Mouse (Mus musculus): ENCODE measurements at regions not wholly inside any gene's neighbourhood (a gene's known extent, or its start where the extent isn't known, plus 50 kb on each side); places are given as distances from the start of the nearest gene placed in this dataset.

GRCm38 (mm10) chr2:172726701-172727100 lies 177.3 kb downstream of the Tfap2c start:
- Histone ChIP-seq H3K36me3 (replicated peaks; ENCODE audit: control insufficient read depth, insufficient read depth, low read depth) (no peaks in the 10 kb centered on the region), H3K9me3 (ENCODE audit: control insufficient read depth, low read length) (no peaks in the 10 kb centered on the region), H3K9ac (replicated peaks) (no peak overlapping the region), H3K4me3 (ENCODE audit: insufficient read depth in 1 of 2, low read depth in 2 of 2, low read length in 2 of 2) (no peak overlapping the region), H3K27ac (no peak overlapping the region), H3K27me3 (ENCODE audit: control insufficient read depth, insufficient read depth, low read length) (peaks cover 49% of the 10 kb centered on the region), H3K4me1 (replicated peaks; ENCODE audit: control insufficient read depth in 2 of 2, insufficient read depth in 2 of 2, low read length in 1 of 2) (no peaks in the 10 kb centered on the region), H3K4me2 (ENCODE audit: low read depth) (no peak overlapping the region)
- TF ChIP-seq EP300 (IDR thresholded peaks at IDR 0.05; ENCODE audit: low read depth) (no peak), CTCF (IDR thresholded peaks at IDR 0.05; ENCODE audit: low read depth) (no peak)
- no peak for DNase-seq (ENCODE audit: low read depth in 3 of 3, low spot score in 3 of 3)
- no peak for ATAC-seq (ENCODE audit: insufficient read depth)
- WGBS (ENCODE audit: insufficient replicate concordance): 6% methylated on average over 13 of the region's 13 CpGs

- Histone ChIP-seq H3K27ac (no peak overlapping the region), H3K4me2 (ENCODE audit: low read depth) (no peak overlapping the region), H3K27me3 (ENCODE audit: control insufficient read depth, insufficient read depth, low read length) (peaks cover 58% of the 10 kb centered on the region), H3K4me3 (ENCODE audit: insufficient read depth in 1 of 2, low read depth in 2 of 2, low read length in 2 of 2) (no peak overlapping the region), H3K9ac (replicated peaks) (no peak overlapping the region), H3K36me3 (replicated peaks; ENCODE audit: control insufficient read depth, insufficient read depth, low read depth) (no peaks in the 10 kb centered on the region), H3K9me3 (ENCODE audit: control insufficient read depth, low read length) (no peaks in the 10 kb centered on the region), H3K4me1 (replicated peaks; ENCODE audit: control insufficient read depth in 2 of 2, insufficient read depth in 2 of 2, low read length in 1 of 2) (no peaks in the 10 kb centered on the region)
- no peak for DNase-seq (ENCODE audit: low read depth in 3 of 3, low spot score in 3 of 3)
- no peak for TF ChIP-seq CTCF (IDR thresholded peaks at IDR 0.05; ENCODE audit: low read depth)
- TF ChIP-seq EP300 (IDR thresholded peaks at IDR 0.05; ENCODE audit: low read depth): no peak
- 37% methylated on average over 10 of the region's 10 CpGs for WGBS (ENCODE audit: insufficient replicate concordance)
- ATAC-seq (ENCODE audit: insufficient read depth): no peak
Measured at GRCm38 (mm10) chr2:172727576-172727975, 178.2 kb downstream of the Tfap2c start.

GRCm38 (mm10) chr2:172728240-172728821 lies 178.9 kb downstream of the Tfap2c start:
- H3K27ac ChIP-seq: no peak overlapping the region
- H3K27me3 ChIP-seq (ENCODE audit: control insufficient read depth, insufficient read depth, low read length): peaks cover 63% of the 10 kb centered on the region
- H3K4me3 ChIP-seq (ENCODE audit: insufficient read depth in 1 of 2, low read depth in 2 of 2, low read length in 2 of 2): peak overlapping the region in 1 of 2 experiments; percentile 1; a peak in 1 of 4 replicates
- peak overlapping the region; percentile 47 for H3K4me2 ChIP-seq (ENCODE audit: low read depth)
- TF ChIP-seq CTCF (IDR thresholded peaks at IDR 0.05; ENCODE audit: low read depth): no peak
- H3K9ac ChIP-seq (replicated peaks): no peak overlapping the region
- H3K9me3 ChIP-seq (ENCODE audit: control insufficient read depth, low read length): no peaks in the 10 kb centered on the region
- DNase-seq (ENCODE audit: low read depth in 3 of 3, low spot score in 3 of 3) (no peak), ATAC-seq (ENCODE audit: insufficient read depth) (no peak)
- WGBS (ENCODE audit: insufficient replicate concordance): 2% methylated on average over 48 of the region's 53 CpGs
- no peaks in the 10 kb centered on the region for H3K4me1 ChIP-seq (replicated peaks; ENCODE audit: control insufficient read depth in 2 of 2, insufficient read depth in 2 of 2, low read length in 1 of 2)
- H3K36me3 ChIP-seq (replicated peaks; ENCODE audit: control insufficient read depth, insufficient read depth, low read depth): no peaks in the 10 kb centered on the region

GRCm38 (mm10) chr2:172729151-172729550 lies 179.8 kb downstream of the Tfap2c start:
- no peak overlapping the region for H3K4me3 ChIP-seq (ENCODE audit: insufficient read depth in 1 of 2, low read depth in 2 of 2, low read length in 2 of 2)
- DNase-seq (ENCODE audit: low read depth in 3 of 3, low spot score in 3 of 3): no peak
- H3K9me3 ChIP-seq (ENCODE audit: control insufficient read depth, low read length): no peaks in the 10 kb centered on the region
- TF ChIP-seq EP300 (IDR thresholded peaks at IDR 0.05; ENCODE audit: low read depth) (no peak), CTCF (IDR thresholded peaks at IDR 0.05; ENCODE audit: low read depth) (no peak)
- WGBS (ENCODE audit: insufficient replicate concordance): 40% methylated on average over 4 of the region's 4 CpGs
- H3K4me1 ChIP-seq (replicated peaks; ENCODE audit: control insufficient read depth in 2 of 2, insufficient read depth in 2 of 2, low read length in 1 of 2): no peaks in the 10 kb centered on the region
- H3K27me3 ChIP-seq (ENCODE audit: control insufficient read depth, insufficient read depth, low read length): peaks cover 72% of the 10 kb centered on the region
- H3K9ac ChIP-seq (replicated peaks): no peak overlapping the region
- H3K4me2 ChIP-seq (ENCODE audit: low read depth): no peak overlapping the region
- H3K36me3 ChIP-seq (replicated peaks; ENCODE audit: control insufficient read depth, insufficient read depth, low read depth): no peaks in the 10 kb centered on the region
- no peak overlapping the region for H3K27ac ChIP-seq
- no peak for ATAC-seq (ENCODE audit: insufficient read depth)

GRCm38 (mm10) chr2:172729741-172730140 lies 180.3 kb downstream of the Tfap2c start:
- 60% methylated on average over 9 of the region's 9 CpGs for WGBS (ENCODE audit: insufficient replicate concordance)
- ATAC-seq (ENCODE audit: insufficient read depth): no peak
- no peaks in the 10 kb centered on the region for H3K36me3 ChIP-seq (replicated peaks; ENCODE audit: control insufficient read depth, insufficient read depth, low read depth)
- H3K4me1 ChIP-seq (replicated peaks; ENCODE audit: control insufficient read depth in 2 of 2, insufficient read depth in 2 of 2, low read length in 1 of 2): no peaks in the 10 kb centered on the region
- no peak overlapping the region for H3K9ac ChIP-seq (replicated peaks)
- no peak overlapping the region for H3K27ac ChIP-seq
- no peak overlapping the region for H3K4me2 ChIP-seq (ENCODE audit: low read depth)
- H3K9me3 ChIP-seq (ENCODE audit: control insufficient read depth, low read length): no peaks in the 10 kb centered on the region
- TF ChIP-seq EP300 (IDR thresholded peaks at IDR 0.05; ENCODE audit: low read depth) (no peak), CTCF (IDR thresholded peaks at IDR 0.05; ENCODE audit: low read depth) (no peak)
- H3K4me3 ChIP-seq (ENCODE audit: insufficient read depth in 1 of 2, low read depth in 2 of 2, low read length in 2 of 2): no peak overlapping the region
- DNase-seq (ENCODE audit: low read depth in 3 of 3, low spot score in 3 of 3): no peak
- H3K27me3 ChIP-seq (ENCODE audit: control insufficient read depth, insufficient read depth, low read length): peaks cover 73% of the 10 kb centered on the region

Data from liver, embryonic 14.5 days (tissue).